Mouse (Mus musculus) heart, postnatal 0 days (tissue): ENCODE data around the gene Cipc. TPM values are rescaled to one million over a fixed set of nuclear protein-coding genes. Genes with fewer than 3 reads are reported as not detected.

Source experiments
- ATAC-seq: fragments of 200-750 bp; cut with Nextera tagmentation; 2 replicates; pipeline ENCODE4 v1.8.0; 2017; ENCODE audit warnings: low read depth, moderate number of reproducible peaks, moderate library complexity; ENCODE audit not compliant: insufficient read depth
- DNase-seq: peaks from one replicate; pipeline ENCODE4 v3.0.0-alpha.2; 2016; ENCODE audit warnings: low spot score
- H3K27ac ChIP-seq: fragments of 300-500 bp; sonication (generic); 2 replicates; pipeline ENCODE4 v1.5.1; 2014; ENCODE audit warnings: low read depth, mild to moderate bottlenecking
- H3K27me3 ChIP-seq: fragments of 300-500 bp; sonication (generic); 2 replicates; pipeline ENCODE4 v1.6.1; 2014; ENCODE audit warnings: low read length, mixed read lengths; ENCODE audit not compliant: control insufficient read depth, insufficient read depth
- H3K36me3 ChIP-seq: fragments of 300-500 bp; sonication (generic); replicated peaks from 2 replicates; pipeline ENCODE4 v1.6.1; 2014; ENCODE audit warnings: low read length, mixed read lengths; ENCODE audit not compliant: control insufficient read depth, insufficient read depth
- H3K4me1 ChIP-seq: fragments of 300-500 bp; sonication (generic); 2 replicates; pipeline ENCODE4 v1.6.1; 2014; ENCODE audit warnings: antibody characterized with exemption; ENCODE audit not compliant: control insufficient read depth, insufficient read depth
- H3K4me2 ChIP-seq: fragments of 300-500 bp; sonication (generic); 2 replicates; pipeline ENCODE4 v1.6.1; 2014; ENCODE audit warnings: low read depth, mild to moderate bottlenecking, low read length, moderate library complexity
- H3K4me3 ChIP-seq: fragments of 300-500 bp; sonication (generic); 2 replicates; pipeline ENCODE4 v1.5.1; 2014; ENCODE audit warnings: low read depth, low read length
- H3K9ac ChIP-seq: fragments of 300-500 bp; sonication (generic); replicated peaks from 2 replicates; pipeline ENCODE4 v1.6.1; 2014; ENCODE audit warnings: low read depth, low read length, mixed read lengths
- H3K9me3 ChIP-seq: fragments of 300-500 bp; sonication (generic); replicated peaks from 2 replicates; pipeline ENCODE4 v1.6.1; 2016; ENCODE audit warnings: low read length; ENCODE audit not compliant: control insufficient read depth
- CTCF ChIP-seq: IDR thresholded peaks from 2 replicates; pipeline ENCODE4 v1.5.1; 2016; ENCODE audit warnings: antibody characterized with exemption, control low read depth, low read depth
- EP300 ChIP-seq: IDR thresholded peaks from 2 replicates; pipeline ENCODE4 v1.6.1; 2016; ENCODE audit warnings: antibody characterized with exemption, low read depth
- WGBS: fragments of 180-500 bp; shearing (Covaris S2); extraction: QIAGEN DNeasy Blood & Tissue Kit; methylation state at CpG from one replicate; pipeline ENCODE4 v1.1.7; 2014; 5-methylcytosine and 5-hydroxymethylcytosine counted together
- polyA plus RNA-seq: library from polyadenylated mRNA; unstranded; fragments of >200 nt; fragmentation: Nextera tagmentation; extraction: Ambion mirVana; gene quantifications from 2 replicates; pipeline ENCODE4 v1.2.1, GENCODE M21; 2015
- total RNA-seq: library from RNA; depleted of rRNA; stranded (reverse); fragments of >200 nt; gene quantifications from 2 replicates; pipeline ENCODE4 v1.2.3, GENCODE M21; 2014; ENCODE audit warnings: low replicate concordance

Gene Cipc
- total and polyA plus RNA-seq, 2 experiments from 2014 or later: 20.9 to 26.2 TPM

- 47% methylated on average over 5 of the region's 5 CpGs for WGBS
- Histone ChIP-seq H3K4me1 (peaks cover 16% of the 10 kb centered on the region; the same call in 1 of the 2 replicates), H3K9me3 (no peaks in the 10 kb centered on the region), H3K4me3 (no peak overlapping the region), H3K4me2 (no peak overlapping the region), H3K36me3 (no peaks in the 10 kb centered on the region), H3K9ac (no peak overlapping the region), H3K27ac (no peak overlapping the region), H3K27me3 (no peaks in the 10 kb centered on the region)
- TF ChIP-seq EP300 (no peak), CTCF (no peak)
- DNase-seq (peak; percentile 78), ATAC-seq (no peak)
These were observed 4.9 kb upstream of the Cipc start for GRCm38 (mm10) chr12:86941734-86942486.

GRCm38 (mm10) chr12:86943421-86943820, 3.4 kb upstream of the Cipc start:
- H3K36me3 ChIP-seq: no peaks in the 10 kb centered on the region
- H3K27me3 ChIP-seq: no peaks in the 10 kb centered on the region
- H3K9me3 ChIP-seq: no peaks in the 10 kb centered on the region
- DNase-seq (no peak), ATAC-seq (no peak)
- 90% methylated on average over 8 of the region's 8 CpGs for WGBS
- H3K4me1 ChIP-seq: peaks cover 25% of the 10 kb centered on the region
- H3K9ac ChIP-seq: no peak overlapping the region
- H3K27ac ChIP-seq: no peak overlapping the region
- no peak overlapping the region for H3K4me2 ChIP-seq
- no peak for TF ChIP-seq EP300
- no peak for TF ChIP-seq CTCF
- H3K4me3 ChIP-seq: no peak overlapping the region

- Histone ChIP-seq H3K9ac (no peak overlapping the region), H3K9me3 (no peaks in the 10 kb centered on the region), H3K27me3 (no peaks in the 10 kb centered on the region), H3K4me2 (no peak overlapping the region), H3K36me3 (no peaks in the 10 kb centered on the region), H3K4me3 (no peak overlapping the region), H3K27ac (no peak overlapping the region), H3K4me1 (peaks cover 34% of the 10 kb centered on the region)
- ATAC-seq (no peak), DNase-seq (no peak)
- whole genome bisulfite sequencing: 23% methylated on average over 4 of the region's 4 CpGs
- peak; percentile 60 for TF ChIP-seq CTCF
- no peak for TF ChIP-seq EP300
These were observed 1.7 kb upstream of the Cipc start for GRCm38 (mm10) chr12:86945126-86945525.

- Histone ChIP-seq H3K4me3 (peak overlapping the region; percentile 82), H3K4me1 (peaks cover 36% of the 10 kb centered on the region), H3K27me3 (no peaks in the 10 kb centered on the region), H3K36me3 (no peaks in the 10 kb centered on the region), H3K27ac (peak overlapping the region; percentile 100), H3K9me3 (no peaks in the 10 kb centered on the region), H3K4me2 (peak overlapping the region; percentile 96), H3K9ac (peak overlapping the region; percentile 91)
- peak; percentile 43 for DNase-seq
- no peak for ATAC-seq
- no peak for TF ChIP-seq EP300
- no peak for TF ChIP-seq CTCF
- under 1% methylated on average over 17 of the region's 17 CpGs for WGBS
These were observed 502 bp upstream of the Cipc start for GRCm38 (mm10) chr12:86946301-86946781.

GRCm38 (mm10) chr12:86947681-86948401, 998 bp downstream of the Cipc start:
- H3K4me2 ChIP-seq: peak overlapping the region; percentile 96
- WGBS: 16% methylated on average over 26 of the region's 26 CpGs
- H3K27ac ChIP-seq: peak overlapping the region; percentile 100
- ATAC-seq: no peak
- peak overlapping the region; percentile 82 for H3K4me3 ChIP-seq
- H3K4me1 ChIP-seq: peaks cover 29% of the 10 kb centered on the region
- TF ChIP-seq EP300 (no peak), CTCF (no peak)
- H3K27me3 ChIP-seq: no peaks in the 10 kb centered on the region
- peaks cover 5% of the 10 kb centered on the region for H3K36me3 ChIP-seq
- H3K9me3 ChIP-seq: no peaks in the 10 kb centered on the region
- H3K9ac ChIP-seq: peak overlapping the region; percentile 91
- DNase-seq: no peak
